Mouse (Mus musculus): ENCODE measurements around the gene Magt1. TPM values are rescaled to one million over a fixed set of nuclear protein-coding genes. Genes with fewer than 3 reads are reported as not detected.
"Not testable (repeated sequence)": the region's sequence is repeated elsewhere in the genome, so short reads cannot be mapped to it uniquely, and the experiment has no call there.

Magt1 gene
- 10 to 100 TPM; 28.5 to 45.3 (median 29.1) TPM for polyA plus RNA-seq (2017; shearing (Covaris generic))

GRCm38 (mm10) chrX:106011465-106012159 is at the start of gene Magt1:
Magt1 (minus strand) TSS chrX:106011906.
- ATAC-seq, result peak; percentile 82

GRCm38 (mm10) chrX:106048191-106048590 is 36.5 kb upstream of the Magt1 start:
- no peak for ATAC-seq

GRCm38 (mm10) chrX:106045928-106046327 is 34.2 kb upstream of the Magt1 start:
- ATAC-seq, result no peak

GRCm38 (mm10) chrX:106045455-106045854 is 33.7 kb upstream of the Magt1 start:
- ATAC-seq, result no peak

GRCm38 (mm10) chrX:106043863-106044617 is 32.3 kb upstream of the Magt1 start:
- ATAC-seq, result peak; percentile 83

- ATAC-seq, result no peak
These were observed 25.6 kb upstream of the Magt1 start for GRCm38 (mm10) chrX:106037185-106037752.

GRCm38 (mm10) chrX:106035727-106036126 is 24.0 kb upstream of the Magt1 start:
- ATAC-seq, result no peak

GRCm38 (mm10) chrX:106031124-106031523 is 19.4 kb upstream of the Magt1 start:
- no peak for ATAC-seq

- ATAC-seq, result no peak
These were observed 18.5 kb upstream of the Magt1 start for GRCm38 (mm10) chrX:106030176-106030575.

- ATAC-seq, result peak; percentile 32
These were observed 15.6 kb upstream of the Magt1 start for GRCm38 (mm10) chrX:106027343-106027674.

GRCm38 (mm10) chrX:106026418-106027342 is 15.0 kb upstream of the Magt1 start, which contains the start of gene Atp7a:
Atp7a (plus strand) TSS chrX:106027276.
- ATAC-seq, result peak; percentile 97

- no peak for ATAC-seq
These were observed 5.8 kb upstream of the Magt1 start for GRCm38 (mm10) chrX:106017516-106017915.

- ATAC-seq, result no peak
These were observed 5.4 kb upstream of the Magt1 start for GRCm38 (mm10) chrX:106017102-106017501.

GRCm38 (mm10) chrX:106015571-106016322 is 4.0 kb upstream of the Magt1 start, which contains the start of gene Cox7b:
Cox7b (plus strand) TSS chrX:106015700.
- peak; percentile 61 for ATAC-seq

GRCm38 (mm10) chrX:106014741-106015377 is 3.2 kb upstream of the Magt1 start:
- ATAC-seq, result not testable (repeated sequence)

GRCm38 (mm10) chrX:106013217-106013616 is 1.5 kb upstream of the Magt1 start:
- peak; percentile 30 for ATAC-seq

- no peak for ATAC-seq
These were observed 853 bp upstream of the Magt1 start for GRCm38 (mm10) chrX:106012559-106012958.

- ATAC-seq, result no peak
These were observed 944 bp downstream of the Magt1 start for GRCm38 (mm10) chrX:106010762-106011161.

GRCm38 (mm10) chrX:106001605-106002004 is 10.1 kb downstream of the Magt1 start:
- ATAC-seq, result no peak

- not testable (repeated sequence) for ATAC-seq
These were observed 54.6 kb downstream of the Magt1 start for GRCm38 (mm10) chrX:105957091-105957490.

- no peak for ATAC-seq
These were observed 57.7 kb downstream of the Magt1 start for GRCm38 (mm10) chrX:105953999-105954398.

All from inflammation-experienced regulatory T-cells, adult 6 months (primary cell).